Mouse (Mus musculus): ENCODE measurements at regions not wholly inside any gene's neighbourhood (a gene's known extent, or its start where the extent isn't known, plus 50 kb on each side); places are given as distances from the start of the nearest gene placed in this dataset.
A peak's percentile ranks its signal among the peaks of the same experiment; 100 is the strongest.

DNA sequence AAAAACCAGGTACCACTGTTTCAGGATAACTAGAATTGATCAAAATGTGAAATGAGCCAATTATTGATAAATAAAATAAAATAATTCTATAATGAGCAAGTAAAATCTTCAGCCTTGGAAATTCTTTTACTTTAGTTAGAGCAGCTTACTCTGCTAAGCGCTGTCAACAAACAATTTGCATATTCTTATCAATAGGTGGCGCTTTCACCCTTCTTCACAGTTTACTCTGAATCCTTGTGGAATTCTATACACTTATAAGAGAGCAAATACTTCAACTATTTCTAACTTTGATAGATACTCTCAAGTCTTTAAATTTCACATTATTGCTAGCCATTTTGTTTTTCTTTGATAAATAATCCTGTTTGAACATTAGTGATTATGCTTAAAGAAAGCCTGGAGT, 812.5 kb upstream of the Klhl1 start:
- in situ Hi-C loops (cut with MboI; ENCODE audit: low pct_unique_long_range_greater_than_20kb) = loop anchor here (10.0 to 25.0 kb wide), 2 partner anchors 843 to 1681 kb away; no protein-coding TSS in a partner anchor
- ChIA-PET POLR2A (no interaction called here), CTCF (interaction anchor here (2.0 kb wide), 1 partner anchor 10 kb away, joined by 5 read pairs; no protein-coding TSS in a partner anchor)
- ATAC-seq (no peak), DNase-seq (ENCODE audit: low read depth, low spot score) (no peak)
- peaks cover 4% of the 10 kb centered on the region for H3K27me3 ChIP-seq
- peak; percentile 38 for TF ChIP-seq CTCF (IDR thresholded peaks at IDR 0.05)

GRCm38 (mm10) chr14:97329979-97330378, 811.1 kb upstream of the Klhl1 start:
- DNase-seq (ENCODE audit: low read depth, low spot score) (no peak), ATAC-seq (no peak)
- ChIA-PET CTCF (interaction anchor here (2.0 kb wide), 1 partner anchor 8 kb away, joined by 5 read pairs; no protein-coding TSS in a partner anchor), POLR2A (no interaction called here)
- in situ Hi-C loops (cut with MboI; ENCODE audit: low pct_unique_long_range_greater_than_20kb) = loop anchor here (5.0 to 25.0 kb wide), 3 partner anchors 37 to 1682 kb away; no protein-coding TSS in a partner anchor
- peaks cover 4% of the 10 kb centered on the region for H3K27me3 ChIP-seq
- no peak for TF ChIP-seq CTCF (IDR thresholded peaks at IDR 0.05)

DNA sequence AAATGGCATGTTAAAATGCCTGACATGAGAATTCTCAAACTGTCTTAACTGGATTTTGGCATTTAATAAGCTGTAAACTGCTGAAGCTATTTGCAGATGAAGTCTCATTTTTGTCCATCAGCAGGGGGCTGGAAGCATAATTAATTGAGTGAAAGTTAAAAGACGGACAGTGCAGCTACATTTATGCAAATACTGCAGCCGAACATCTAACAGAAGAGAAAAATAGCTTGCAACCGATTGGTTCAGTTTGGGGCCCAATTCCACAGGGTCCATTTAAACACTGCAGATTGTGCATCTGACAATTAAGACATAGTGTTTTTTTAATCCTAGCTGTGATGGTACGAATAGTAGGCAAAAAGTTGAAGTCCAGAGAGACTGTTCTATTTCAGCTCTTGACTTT, 774.2 kb upstream of the Klhl1 start:
- CTCF ChIA-PET = interaction anchor here (1.6 kb wide), 1 partner anchor 9 kb away, joined by 4 read pairs; no protein-coding TSS in a partner anchor
- in situ Hi-C loops (cut with MboI; ENCODE audit: low pct_unique_long_range_greater_than_20kb) = no loop called here
- no peak for TF ChIP-seq CTCF (IDR thresholded peaks at IDR 0.05)
- DNase-seq (ENCODE audit: low read depth, low spot score) (no peak), ATAC-seq (no peak)
- H3K27me3 ChIP-seq = no peaks in the 10 kb centered on the region
- POLR2A ChIA-PET = no interaction called here

GRCm38 (mm10) chr14:97287447-97287846, 768.5 kb upstream of the Klhl1 start:
- ATAC-seq = no peak
- in situ Hi-C loops (cut with MboI; ENCODE audit: low pct_unique_long_range_greater_than_20kb) = no loop called here
- POLR2A ChIA-PET = no interaction called here
- no peak for TF ChIP-seq CTCF (IDR thresholded peaks at IDR 0.05)
- CTCF ChIA-PET = no interaction called here
- no peaks in the 10 kb centered on the region for H3K27me3 ChIP-seq
- DNase-seq (ENCODE audit: low read depth, low spot score) = no peak

DNA sequence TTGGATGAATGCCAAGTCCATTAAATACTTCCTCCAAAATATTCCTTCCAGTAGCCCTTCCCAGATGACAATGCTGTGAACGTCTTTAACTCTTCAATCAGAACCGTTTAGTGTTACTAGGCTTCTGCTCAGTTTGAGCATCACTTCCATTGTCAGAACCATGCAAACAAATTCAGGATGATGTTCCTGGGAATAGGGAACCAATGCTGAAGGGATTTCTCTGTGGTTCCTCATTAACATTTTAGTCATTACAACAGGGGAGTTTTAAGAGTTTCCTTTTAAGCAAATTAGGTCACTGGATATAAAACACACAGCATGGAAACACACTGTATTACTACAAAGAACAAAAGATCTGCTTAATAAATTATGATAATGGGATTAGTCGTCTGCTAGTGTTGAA, 739.6 kb upstream of the Klhl1 start:
- POLR2A ChIA-PET = no interaction called here
- TF ChIP-seq CTCF (IDR thresholded peaks at IDR 0.05) = no peak
- DNase-seq (ENCODE audit: low read depth, low spot score) (no peak), ATAC-seq (no peak)
- H3K27me3 ChIP-seq = no peaks in the 10 kb centered on the region
- in situ Hi-C loops (cut with MboI; ENCODE audit: low pct_unique_long_range_greater_than_20kb) = no loop called here
- CTCF ChIA-PET = no interaction called here

Measured in Patski (cell line).